ENCODE assay signal across 8 mouse cellular contexts in genomic region chr11:83556085-83556781, GRCm38 (mm10). TPM values are rescaled to one million over a fixed set of nuclear protein-coding genes. Genes with fewer than 3 reads are reported as not detected.
DNase-seq lines count a peak whose midpoint lies in the region; ATAC-seq lines count a peak whose summit lies in the region.

No protein-coding gene starts in this region.

- peak; percentile 7 to 81 for DNase-seq in adrenal gland, adult (ENCODE audit: inconsistent age in 2 of 2, low spot score in 1 of 2)
- DNase-seq in adrenal gland, postnatal 25 days, result no peak
- DNase-seq in cerebellum, postnatal 36 days, result peak; percentile 11 to 17
- DNase-seq in hindbrain, embryonic 10.5 days (ENCODE audit: low spot score), result peak; percentile 41
- DNase-seq in left cerebral cortex, postnatal 14 days (ENCODE audit: low spot score in 2 of 2), result peak; percentile 49 to 91
- peak; percentile 65 for DNase-seq in naive thymus-derived CD4-positive, alpha-beta T cell, adult 2 months (ENCODE audit: low read depth)
- DNase-seq in spleen, postnatal 14 days (ENCODE audit: low spot score in 2 of 2), result no peak

- whole genome bisulfite sequencing in hindbrain, embryonic 10.5 days, result 34% methylated on average over 8 of the region's 8 CpGs

- 0 out of 2 replicates have a peak, but pooled peaks cover 3% of the 10 kb centered on the region for H3K27me3 ChIP-seq in hindbrain, embryonic 10.5 days (ENCODE audit: insufficient read depth, poor library complexity, severe bottlenecking)

- intact Hi-C loops in left cerebral cortex, postnatal 14 days (cut with DNase I), result loop anchor here (1.0 kb wide), 1 partner anchor 183 kb away; no protein-coding TSS in a partner anchor

- peak; percentile 37 for ATAC-seq in CD4-positive, CD25-positive, alpha-beta regulatory T cell, adult 4 months

- H3K4me1 ChIP-seq in hindbrain, embryonic 10.5 days (replicated peaks), result peaks cover 4% of the 10 kb centered on the region; the same call in 1 of the 2 replicates

- no peaks in the 10 kb centered on the region for H3K36me3 ChIP-seq in hindbrain, embryonic 10.5 days

- no peaks in the 10 kb centered on the region for H3K9me3 ChIP-seq in hindbrain, embryonic 10.5 days

- no peak overlapping the region for H3K4me3 ChIP-seq in hindbrain, embryonic 10.5 days

- H3K27ac ChIP-seq in hindbrain, embryonic 10.5 days, result no peak overlapping the region

RNA-seq across cellular contexts. Expression of gene Ccl9, which starts 22.2 kb away (rescaled TPM):
- 2.3 and 4.9 TPM in 2 replicates for total RNA-seq in adrenal gland, postnatal 25 days (2021)
- polyA plus RNA-seq in CD4-positive, CD25-positive, alpha-beta regulatory T cell, adult 4 months (2017; shearing (Covaris generic)), result not detected
- polyA plus RNA-seq in hindbrain, embryonic 10.5 days (2016; fragmentation: Nextera tagmentation; extraction: Ambion mirVana), result 1.1 and 1.5 TPM in 2 replicates
- total RNA-seq in left cerebral cortex, postnatal 14 days (2021), result 1 to 10 TPM; 3.6 to 4.0 TPM

RNA-seq across cellular contexts. Expression of gene Ccl5, which starts 25.9 kb away (rescaled TPM):
- 0.88 TPM in 1 of 2 replicates, not detected in the other for total RNA-seq in adrenal gland, postnatal 25 days (2021)
- polyA plus RNA-seq in CD4-positive, CD25-positive, alpha-beta regulatory T cell, adult 4 months (2017; shearing (Covaris generic)), result 100 to 1,000 TPM; 385 to 395 TPM
- polyA plus RNA-seq in hindbrain, embryonic 10.5 days (2016; fragmentation: Nextera tagmentation; extraction: Ambion mirVana), result not detected in 2 replicates
- total RNA-seq in left cerebral cortex, postnatal 14 days (2021), result not detected

RNA-seq across cellular contexts. Expression of gene Heatr9, which starts 34.3 kb away (rescaled TPM):
- total RNA-seq in adrenal gland, postnatal 25 days (2021), result not detected in 2 replicates
- polyA plus RNA-seq in CD4-positive, CD25-positive, alpha-beta regulatory T cell, adult 4 months (2017; shearing (Covaris generic)), result under 1 TPM; 0.54 to 0.62 TPM
- 0.10 TPM in 1 of 2 replicates, not detected in the other for polyA plus RNA-seq in hindbrain, embryonic 10.5 days (2016; fragmentation: Nextera tagmentation; extraction: Ambion mirVana)
- total RNA-seq in left cerebral cortex, postnatal 14 days (2021), result not detected

RNA-seq across cellular contexts. Expression of gene Ccl6, which starts 36.7 kb away (rescaled TPM):
- total RNA-seq in adrenal gland, postnatal 25 days (2021), result 5.9 and 6.0 TPM in 2 replicates
- not detected for polyA plus RNA-seq in CD4-positive, CD25-positive, alpha-beta regulatory T cell, adult 4 months (2017; shearing (Covaris generic))
- polyA plus RNA-seq in hindbrain, embryonic 10.5 days (2016; fragmentation: Nextera tagmentation; extraction: Ambion mirVana), result 1.9 and 3.0 TPM in 2 replicates
- 1 to 10 TPM; 1.6 to 2.1 TPM for total RNA-seq in left cerebral cortex, postnatal 14 days (2021)

Comparison
In these comparisons a context has a peak if more than half of its experiments do, and no peak if none do; other contexts are left out.
1. DNase-seq: peak in adrenal gland, adult (2 of 2), cerebellum, postnatal 36 days (2 of 2), hindbrain, embryonic 10.5 days (single experiment), left cerebral cortex, postnatal 14 days (2 of 2) and naive thymus-derived CD4-positive, alpha-beta T cell, adult 2 months (single experiment); none in adrenal gland, postnatal 25 days (single experiment) and spleen, postnatal 14 days (0 of 2).